Mouse (Mus musculus) CH12.LX (cell line): ENCODE measurements around the gene Tspan5. TPM values are rescaled to one million over a fixed set of nuclear protein-coding genes. Genes with fewer than 3 reads are reported as not detected.

ENCODE experiments used
- DNase-seq: peaks from one replicate; pipeline ENCODE4 v3.0.0-alpha.2; 2013; ENCODE audit errors: extremely low read depth
- H3K27ac ChIP-seq: 2 replicates; pipeline ENCODE4 v1.5.1; 2012; ENCODE audit warnings: low read depth, mild to moderate bottlenecking, control low read depth, moderate library complexity; ENCODE audit not compliant: insufficient read depth
- H3K27me3 ChIP-seq: replicated peaks from 2 replicates; pipeline ENCODE3; 2012; ENCODE audit warnings: inconsistent platforms
- H3K36me3 ChIP-seq, 2 experiments: replicated peaks in 1 of 2; 2 replicates each; pipeline versions ENCODE3 to v1.6.1; 2012; ENCODE audit warnings: inconsistent platforms in 1 of 2, low read length in 1 of 2, mild to moderate bottlenecking in 1 of 2, mixed read lengths in 1 of 2, moderate library complexity in 1 of 2; ENCODE audit not compliant: control insufficient read depth in 1 of 2, insufficient read depth in 1 of 2
- H3K4me1 ChIP-seq, 2 experiments: 2 replicates each; pipeline ENCODE4 v1.6.1; 2012; ENCODE audit warnings: inconsistent platforms in 1 of 2, moderate library complexity in 1 of 2; ENCODE audit not compliant: insufficient read depth in 2 of 2, control insufficient read depth in 1 of 2
- H3K4me2 ChIP-seq: 2 replicates; pipeline ENCODE4 v1.6.1; 2012; ENCODE audit warnings: low read depth, mild to moderate bottlenecking, control low read depth; ENCODE audit not compliant: poor library complexity, insufficient read depth, severe bottlenecking
- H3K4me3 ChIP-seq, 3 experiments: fragments of 150-350 bp in 1 of 3; sonication (generic) in 1 of 3; replicated peaks in 1 of 3; 2 replicates each; pipeline versions ENCODE3 to v1.5.1; 2011 to 2012; ENCODE audit warnings: low read depth in 2 of 3, low read length in 2 of 3, mild to moderate bottlenecking in 2 of 3, moderate library complexity in 2 of 3, control low read depth in 1 of 3, improper control_type of control experiment in 1 of 3, inconsistent platforms in 1 of 3, mixed read lengths in 1 of 3; ENCODE audit not compliant: poor library complexity in 1 of 3
- H3K79me2 ChIP-seq: replicated peaks from 2 replicates; pipeline ENCODE4 v1.6.1; 2012; ENCODE audit warnings: mild to moderate bottlenecking, moderate library complexity; ENCODE audit not compliant: control insufficient read depth, poor library complexity, insufficient read depth, severe bottlenecking; ENCODE audit errors: extremely low read depth
- H3K9ac ChIP-seq: 2 replicates; pipeline ENCODE4 v1.6.1; 2012; ENCODE audit warnings: low read depth, mild to moderate bottlenecking, control low read depth, moderate library complexity; ENCODE audit not compliant: insufficient read depth
- H3K9me3 ChIP-seq: replicated peaks from 2 replicates; pipeline ENCODE3; 2012; ENCODE audit warnings: low read length, inconsistent platforms, mixed read lengths
- CTCF ChIP-seq, 2 experiments: IDR thresholded peaks in 1 of 2; conservative IDR thresholded peaks in 1 of 2; 2 replicates each; pipeline ENCODE4 v1.5.1; 2011 to 2012; ENCODE audit warnings: low read depth in 2 of 2, low read length in 2 of 2, improper control_type of control experiment in 1 of 2, inconsistent platforms in 1 of 2, mild to moderate bottlenecking in 1 of 2, moderate library complexity in 1 of 2
- ELF1 ChIP-seq: IDR thresholded peaks from 2 replicates; pipeline ENCODE4 v1.6.1; 2014; ENCODE audit warnings: low read depth, mild to moderate bottlenecking, inconsistent platforms, low read length, improper control_type of control experiment
- EP300 ChIP-seq: IDR thresholded peaks from 2 replicates; pipeline ENCODE4 v1.6.1; 2011; ENCODE audit warnings: low read length, improper control_type of control experiment
- HCFC1 ChIP-seq: IDR thresholded peaks from 2 replicates; pipeline ENCODE4 v1.6.1; 2012; ENCODE audit warnings: low read depth, mild to moderate bottlenecking, inconsistent platforms, low read length, improper control_type of control experiment
- JUND ChIP-seq: conservative IDR thresholded peaks from 2 replicates; pipeline ENCODE4 v1.6.1; 2011; ENCODE audit warnings: low read depth, low read length, improper control_type of control experiment
- KAT2A ChIP-seq: IDR thresholded peaks from 2 replicates; pipeline ENCODE4 v1.6.1; 2012; ENCODE audit warnings: low read length, improper control_type of control experiment, inconsistent platforms; ENCODE audit not compliant: insufficient replicate concordance
- MAFK ChIP-seq: IDR thresholded peaks from 2 replicates; pipeline ENCODE4 v1.6.1; 2011; ENCODE audit warnings: low read length, improper control_type of control experiment; ENCODE audit not compliant: insufficient replicate concordance
- MAZ ChIP-seq: IDR thresholded peaks from 2 replicates; pipeline ENCODE4 v1.6.1; 2012; ENCODE audit warnings: low read depth, mild to moderate bottlenecking, inconsistent platforms, low read length, improper control_type of control experiment, moderate library complexity
- MEF2A ChIP-seq: IDR thresholded peaks from 2 replicates; pipeline ENCODE4 v1.6.1; 2014; ENCODE audit warnings: low read depth, mild to moderate bottlenecking, inconsistent platforms, low read length, improper control_type of control experiment, borderline replicate concordance
- MXI1 ChIP-seq: IDR thresholded peaks from 2 replicates; pipeline ENCODE4 v1.6.1; 2011; ENCODE audit warnings: mild to moderate bottlenecking, low read depth, low read length, improper control_type of control experiment
- MYC ChIP-seq: IDR thresholded peaks from 2 replicates; pipeline ENCODE4 v1.6.1; 2011; ENCODE audit warnings: low read depth, mild to moderate bottlenecking, improper control_type of control experiment, low read length
- PAX5 ChIP-seq: IDR thresholded peaks from 2 replicates; pipeline ENCODE4 v1.6.1; 2012; ENCODE audit warnings: low read length, inconsistent platforms, mixed read lengths
- POLR2A ChIP-seq: IDR thresholded peaks from 2 replicates; pipeline ENCODE4 v1.6.1; 2011; ENCODE audit warnings: low read depth, mild to moderate bottlenecking, improper control_type of control experiment, low read length
- RAD21 ChIP-seq: IDR thresholded peaks from 2 replicates; pipeline ENCODE4 v1.6.1; 2011; ENCODE audit warnings: low read depth, mild to moderate bottlenecking, low read length, improper control_type of control experiment, moderate library complexity
- SMC3 ChIP-seq: IDR thresholded peaks from 2 replicates; pipeline ENCODE4 v1.6.1; 2011; ENCODE audit warnings: low read depth, low read length, improper control_type of control experiment
- TBP ChIP-seq: conservative IDR thresholded peaks from 2 replicates; pipeline ENCODE4 v1.6.1; 2011; ENCODE audit warnings: low read depth, low read length, improper control_type of control experiment
- TCF12 ChIP-seq: IDR thresholded peaks from 2 replicates; pipeline ENCODE4 v1.6.1; 2014; ENCODE audit warnings: low read depth, mild to moderate bottlenecking, inconsistent platforms, low read length, improper control_type of control experiment
- UBTF ChIP-seq: IDR thresholded peaks from 2 replicates; pipeline ENCODE4 v1.6.1; 2012; ENCODE audit warnings: low read depth, mild to moderate bottlenecking, inconsistent platforms, low read length, improper control_type of control experiment, moderate library complexity
- USF2 ChIP-seq: conservative IDR thresholded peaks from 2 replicates; pipeline ENCODE4 v1.6.1; 2011; ENCODE audit warnings: low read depth, low read length, improper control_type of control experiment
- ZC3H11A ChIP-seq: IDR thresholded peaks from 2 replicates; pipeline ENCODE4 v1.6.1; 2012; ENCODE audit warnings: low read depth, mild to moderate bottlenecking, inconsistent platforms, low read length, improper control_type of control experiment
- dilution Hi-C: fragments of 300-500 bp; cut with MboI; formaldehyde crosslinking; loops from 2 replicates; pipeline ENCODE4 v1.14.3; 2020; ENCODE audit warnings: low sequenced_read_pairs; ENCODE audit not compliant: extremely low pct_unique_long_range_greater_than_20kb, extremely low pct_ligation_motif_present
- in situ Hi-C: fragments of 300-500 bp; cut with MboI; formaldehyde crosslinking; loops from 3 replicates; pipeline ENCODE4 v1.14.3; 2019; ENCODE audit warnings: low sequenced_read_pairs, low pct_ligation_motif_present, low pct_unique_long_range_greater_than_20kb, mixed read lengths
- polyA plus RNA-seq: library from polyadenylated mRNA; unstranded; fragments of >175 nt; gene quantifications from 2 replicates; pipeline ENCODE4 v1.2.1, GENCODE M21; 2012; ENCODE audit warnings: low read depth; ENCODE audit not compliant: insufficient read length
- total RNA-seq, 2 experiments: library from RNA; depleted of rRNA; stranded (reverse); fragments of 300-350 nt in 1 of 2; fragments of >200 nt in 1 of 2; gene quantifications; 2 replicates each; pipeline ENCODE4 v1.2.3; 2012 to 2014

Gene Tspan5
- total and polyA plus RNA-seq, 3 experiments = 17.2 to 43.1 (median 25.9) TPM

DNA sequence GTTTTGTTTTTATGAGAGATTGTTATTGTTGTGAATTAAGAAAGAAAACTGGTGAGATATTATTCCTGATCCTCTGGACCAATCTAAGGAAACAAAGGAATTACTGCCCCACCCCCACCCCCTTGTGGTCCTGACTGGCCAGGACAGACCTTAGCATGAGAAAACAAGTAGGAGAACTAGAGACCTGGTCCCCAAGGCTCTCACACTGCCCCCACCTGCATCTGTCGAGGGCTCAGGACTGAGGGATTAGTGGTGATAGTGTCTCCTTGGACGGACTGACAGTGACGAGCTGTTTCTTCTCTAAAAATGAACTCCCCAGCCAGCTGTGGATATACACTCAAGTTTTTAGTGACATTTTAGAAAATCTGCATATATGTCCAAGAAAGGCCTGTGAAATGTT lies 70.6 kb downstream of the Tspan5 start:
- no peaks in the 10 kb centered on the region for H3K27me3 ChIP-seq
- H3K9me3 ChIP-seq = no peaks in the 10 kb centered on the region
- H3K9ac ChIP-seq = no peak overlapping the region
- no peak overlapping the region for H3K27ac ChIP-seq
- H3K4me2 ChIP-seq = no peak overlapping the region
- no peak for DNase-seq
- peaks cover 13 to 53% of the 10 kb centered on the region in 2 experiments for H3K4me1 ChIP-seq
- dilution Hi-C loops = no loop called here
- in situ Hi-C loops = loop anchor here (10.0 kb wide), 1 partner anchor 82 kb away; no protein-coding TSS in a partner anchor
- no peak for TF ChIP-seq HCFC1
- TF ChIP-seq SMC3 = no peak
- TF ChIP-seq KAT2A = no peak
- 0 out of 4 replicates have a peak, but pooled peaks of 1 of the 2 experiments have one; percentile 9 for TF ChIP-seq CTCF (conservative IDR thresholded peaks at IDR 0.05 in 1 of 2, IDR thresholded peaks at IDR 0.05 in 1 of 2; ENCODE audit: low read depth in 2 of 2, low read length in 2 of 2)
- TF ChIP-seq ZC3H11A = no peak
- H3K79me2 ChIP-seq = 0 out of 2 replicates have a peak, but pooled peaks cover 2% of the 10 kb centered on the region
- no peak overlapping the region for H3K4me3 ChIP-seq
- H3K36me3 ChIP-seq = peaks cover 0 to 21% of the 10 kb centered on the region in 2 experiments

DNA sequence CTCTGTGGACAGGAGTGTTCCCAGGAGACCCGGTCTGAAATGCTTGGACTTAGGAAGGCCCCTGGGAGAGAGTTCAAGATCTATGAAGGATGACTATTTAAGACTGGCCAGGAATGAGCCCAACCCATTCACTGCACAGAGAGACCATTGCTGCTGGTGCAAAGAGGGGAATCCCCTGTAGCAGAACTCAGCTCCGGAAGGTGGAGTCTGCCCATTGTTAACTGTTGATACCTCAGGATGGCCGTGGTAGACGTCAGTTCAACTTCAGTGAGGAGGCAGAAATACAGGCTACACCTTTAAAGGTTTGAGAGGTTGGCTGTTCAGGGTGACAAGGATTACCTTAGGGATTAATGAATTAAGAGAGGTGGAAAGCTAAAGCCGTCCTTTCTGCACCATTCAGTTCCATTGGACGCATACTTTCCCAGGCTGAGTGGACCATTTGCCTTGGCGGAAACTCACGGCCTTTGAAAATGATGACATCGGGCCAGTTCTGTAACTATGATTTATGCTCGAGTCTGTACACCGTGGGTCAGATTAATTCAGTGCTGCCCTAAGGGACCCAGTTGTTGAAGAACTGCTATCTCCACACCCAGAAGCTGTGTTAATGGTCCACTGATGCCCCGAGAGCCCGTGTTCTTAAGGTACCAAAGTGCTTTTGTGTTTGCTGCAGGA lies 71.3 kb downstream of the Tspan5 start:
- Histone ChIP-seq H3K36me3 (peaks cover 0 to 19% of the 10 kb centered on the region in 2 experiments), H3K27ac (0 out of 2 replicates have a peak overlapping the region, but pooled peaks have one; percentile 3), H3K4me1 (peaks cover 13 to 60% of the 10 kb centered on the region in 2 experiments), H3K27me3 (no peaks in the 10 kb centered on the region), H3K9me3 (no peaks in the 10 kb centered on the region)
- in situ Hi-C loops (loop anchor here (10.0 kb wide), 1 partner anchor 82 kb away; no protein-coding TSS in a partner anchor), dilution Hi-C loops (no loop called here)
- no peak for TF ChIP-seq MAFK
- TF ChIP-seq RAD21 = peak; percentile 48
- peak in 1 of 2 experiments; percentile 57; a peak in 2 of 4 replicates for TF ChIP-seq CTCF (conservative IDR thresholded peaks at IDR 0.05 in 1 of 2, IDR thresholded peaks at IDR 0.05 in 1 of 2; ENCODE audit: low read depth in 2 of 2, low read length in 2 of 2)
- no peak for TF ChIP-seq PAX5
- peak; percentile 43; the same call in 1 of the 2 replicates for TF ChIP-seq TCF12
- peak; percentile 34; the same call in 1 of the 2 replicates for TF ChIP-seq ELF1
- 0 out of 2 replicates have a peak, but pooled peaks have one; percentile 9 for TF ChIP-seq MAZ
- peak; percentile 2; the same call in 1 of the 2 replicates for TF ChIP-seq EP300
- TF ChIP-seq MYC = peak; percentile 30; the same call in 1 of the 2 replicates
- TF ChIP-seq USF2 = no peak
- 0 out of 2 replicates have a peak, but pooled peaks have one; percentile 50 for TF ChIP-seq MEF2A
- TF ChIP-seq TBP = 0 out of 2 replicates have a peak, but pooled peaks have one; percentile 36
- TF ChIP-seq UBTF = peak; percentile 61; the same call in 1 of the 2 replicates
- TF ChIP-seq JUND = peak; percentile 71
- peak; percentile 25; the same call in 1 of the 2 replicates for TF ChIP-seq MXI1
- TF ChIP-seq POLR2A = peak; percentile 51; the same call in 1 of the 2 replicates
- TF ChIP-seq SMC3 = peak; percentile 53
- TF ChIP-seq ZC3H11A = no peak
- TF ChIP-seq, all 38 proteins: peak for 14
- DNase-seq = peak; percentile 67
- Histone ChIP-seq H3K9ac (no peak overlapping the region), H3K4me2 (peak overlapping the region; percentile 52), H3K79me2 (0 out of 2 replicates have a peak, but pooled peaks cover 2% of the 10 kb centered on the region), H3K4me3 (peak overlapping the region in 2 of 3 experiments; percentile 7 to 23)
